Mouse (Mus musculus): Measurements from ENCODE around the gene Gan.

DNA sequence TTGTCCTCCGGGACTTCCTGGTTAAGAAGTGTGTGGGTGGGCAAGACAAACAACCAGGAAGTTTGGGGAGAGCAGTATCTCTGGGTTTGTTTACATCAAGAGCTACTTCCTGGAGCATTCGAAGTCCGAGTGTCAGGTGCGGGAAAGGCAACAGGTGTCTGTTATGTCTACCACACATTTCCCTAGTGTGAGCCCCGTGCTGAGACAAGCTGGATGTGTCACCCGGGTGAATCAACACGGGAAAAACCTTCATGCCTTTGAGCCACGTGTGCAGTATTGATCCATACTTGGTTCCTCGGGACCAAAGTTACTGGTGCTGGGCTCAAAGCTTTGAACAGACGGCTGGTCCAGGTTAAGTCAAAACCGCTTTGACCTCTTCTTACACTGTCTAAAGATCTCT, 20.6 kb upstream of the Gan start:
- TF ChIP-seq UBTF (IDR thresholded peaks at IDR 0.05; ENCODE audit: low read depth, low read length): no peak
- no peak for TF ChIP-seq CTCF (conservative IDR thresholded peaks at IDR 0.05 in 1 of 2, IDR thresholded peaks at IDR 0.05 in 1 of 2; ENCODE audit: low read depth in 2 of 2, low read length in 2 of 2)
- TF ChIP-seq NRF1 (IDR thresholded peaks at IDR 0.05; ENCODE audit: low read depth, low read length): no peak
- no peak for TF ChIP-seq HCFC1 (IDR thresholded peaks at IDR 0.05; ENCODE audit: low read depth, low read length)
- no peak for TF ChIP-seq JUND (conservative IDR thresholded peaks at IDR 0.05; ENCODE audit: low read depth, low read length)
- TF ChIP-seq TCF12 (IDR thresholded peaks at IDR 0.05; ENCODE audit: low read depth, low read length): no peak
- no peak for TF ChIP-seq BHLHE40 (IDR thresholded peaks at IDR 0.05; ENCODE audit: low read depth, low read length)
- TF ChIP-seq USF1 (IDR thresholded peaks at IDR 0.05; ENCODE audit: low read depth, low read length): no peak
- no peak for TF ChIP-seq POLR2A (IDR thresholded peaks at IDR 0.05; ENCODE audit: low read depth, low read length)
- no peak for TF ChIP-seq E2F4 (IDR thresholded peaks at IDR 0.05; ENCODE audit: insufficient replicate concordance, low read depth, low read length)
- no peak for TF ChIP-seq IRF4 (IDR thresholded peaks at IDR 0.05; ENCODE audit: low read depth, low read length)
- TF ChIP-seq ETS1 (conservative IDR thresholded peaks at IDR 0.05; ENCODE audit: low read depth, low read length): no peak

All from CH12.LX (cell line).